Mouse (Mus musculus) liver, postnatal 0 days (tissue): ENCODE measurements around the gene Zfp846. TPM values are rescaled to one million over a fixed set of nuclear protein-coding genes. Genes with fewer than 3 reads are reported as not detected.
"Not testable (repeated sequence)": the region's sequence is repeated elsewhere in the genome, so short reads cannot be mapped to it uniquely, and the experiment has no call there.

ENCODE experiments used
- ATAC-seq: fragments of 200-750 bp; cut with Nextera tagmentation; 2 replicates; pipeline ENCODE4 v1.8.0; 2017; ENCODE audit warnings: mild to moderate bottlenecking, moderate library complexity
- DNase-seq: peaks from one replicate; pipeline ENCODE4 v3.0.0-alpha.2; 2016
- H3K27ac ChIP-seq: fragments of 300-500 bp; sonication (generic); 2 replicates; pipeline ENCODE4 v1.5.1; 2014; ENCODE audit warnings: antibody characterized with exemption, moderate library complexity, mild to moderate bottlenecking, low read depth
- H3K27me3 ChIP-seq: fragments of 300-500 bp; sonication (generic); 2 replicates; pipeline ENCODE4 v1.6.1; 2014; ENCODE audit warnings: low read length, control low read depth, mixed read lengths; ENCODE audit not compliant: insufficient read depth
- H3K36me3 ChIP-seq: fragments of 300-500 bp; sonication (generic); replicated peaks from 2 replicates; pipeline ENCODE4 v1.6.1; 2014; ENCODE audit warnings: mild to moderate bottlenecking, control low read depth, low read length, moderate library complexity, mixed read lengths; ENCODE audit not compliant: insufficient read depth
- H3K4me1 ChIP-seq: fragments of 300-500 bp; sonication (generic); 2 replicates; pipeline ENCODE4 v1.6.1; 2014; ENCODE audit warnings: antibody characterized with exemption, mild to moderate bottlenecking, control low read depth; ENCODE audit not compliant: insufficient read depth
- H3K4me2 ChIP-seq: fragments of 300-500 bp; sonication (generic); 2 replicates; pipeline ENCODE4 v1.6.1; 2014; ENCODE audit warnings: low read depth, mild to moderate bottlenecking, low read length, moderate library complexity, mixed read lengths
- H3K4me3 ChIP-seq: fragments of 300-500 bp; sonication (generic); 2 replicates; pipeline ENCODE4 v1.5.1; 2014; ENCODE audit warnings: low read depth, low read length
- H3K9ac ChIP-seq: fragments of 300-500 bp; sonication (generic); replicated peaks from 2 replicates; pipeline ENCODE4 v1.6.1; 2014; ENCODE audit warnings: mild to moderate bottlenecking, moderate library complexity
- H3K9me3 ChIP-seq: fragments of 300-500 bp; sonication (generic); 2 replicates; pipeline ENCODE4 v1.6.1; 2016; ENCODE audit warnings: mild to moderate bottlenecking, control low read depth, low read length, mixed read lengths
- CTCF ChIP-seq: sonication (generic); IDR thresholded peaks from 2 replicates; pipeline ENCODE4 v1.5.1; 2016; ENCODE audit warnings: antibody characterized with exemption, low read depth
- EP300 ChIP-seq: IDR thresholded peaks from 2 replicates; pipeline ENCODE4 v1.6.1; 2016; ENCODE audit warnings: antibody characterized with exemption, low read depth, mild to moderate bottlenecking
- WGBS: fragments of 180-500 bp; shearing (Covaris S2); extraction: QIAGEN DNeasy Blood & Tissue Kit; methylation state at CpG from one replicate; pipeline ENCODE4 v1.1.7; 2014; ENCODE audit not compliant: insufficient replicate concordance; 5-methylcytosine and 5-hydroxymethylcytosine counted together
- polyA plus RNA-seq: library from polyadenylated mRNA; unstranded; fragments of >200 nt; fragmentation: Nextera tagmentation; extraction: Ambion mirVana; gene quantifications from 2 replicates; pipeline ENCODE4 v1.2.1, GENCODE M21; 2015

Zfp846 gene
- polyA plus RNA-seq, 1 experiment from 2014 or later: 2.1 TPM

DNA sequence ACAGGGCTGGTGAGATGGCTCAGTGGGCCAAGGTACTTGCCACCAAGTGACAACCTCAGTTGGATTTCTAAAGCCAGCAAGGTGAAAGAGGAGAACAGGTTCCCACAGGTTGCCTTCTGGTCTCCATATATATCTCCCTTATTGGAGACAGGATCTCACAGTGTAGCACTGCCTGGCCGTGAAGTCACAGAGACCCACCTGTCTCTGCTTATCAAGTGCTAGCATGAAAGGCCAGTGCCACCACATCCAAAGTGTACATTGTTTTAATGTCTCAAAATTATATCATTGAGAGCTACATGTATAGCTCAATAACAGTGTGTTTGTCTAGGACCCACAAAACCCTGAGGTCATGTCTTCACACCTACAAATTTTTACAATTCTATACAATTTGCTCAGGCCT lies 25.2 kb downstream of the Zfp846 start:
- Histone ChIP-seq H3K27ac (no peak overlapping the region), H3K9ac (no peak overlapping the region), H3K27me3 (no peaks in the 10 kb centered on the region), H3K4me3 (peak overlapping the region; percentile 63; the same call in 1 of the 2 replicates), H3K4me1 (peaks cover 4% of the 10 kb centered on the region), H3K36me3 (no peaks in the 10 kb centered on the region), H3K4me2 (no peak overlapping the region), H3K9me3 (no peaks in the 10 kb centered on the region)
- TF ChIP-seq CTCF (no peak), EP300 (no peak)
- DNase-seq (no peak), ATAC-seq (no peak)
- 87% methylated on average over 1 of the region's 1 CpGs for WGBS

GRCm38 (mm10) chr9:20607100-20607974 lies 26.2 kb downstream of the Zfp846 start:
- Histone ChIP-seq H3K4me2 (peak overlapping the region; percentile 87), H3K27ac (peak overlapping the region; percentile 97), H3K4me1 (peaks cover 4% of the 10 kb centered on the region), H3K36me3 (no peaks in the 10 kb centered on the region), H3K4me3 (peak overlapping the region; percentile 63), H3K27me3 (no peaks in the 10 kb centered on the region), H3K9ac (peak overlapping the region; percentile 77), H3K9me3 (no peaks in the 10 kb centered on the region)
- peak; percentile 88 for DNase-seq
- WGBS: under 1% methylated on average over 57 of the region's 57 CpGs
- no peak for TF ChIP-seq CTCF
- no peak for TF ChIP-seq EP300
- peak; percentile 93 for ATAC-seq

GRCm38 (mm10) chr9:20609831-20610464 lies 28.9 kb downstream of the Zfp846 start:
- no peak overlapping the region for H3K9ac ChIP-seq
- no peak overlapping the region for H3K27ac ChIP-seq
- ATAC-seq: no peak
- no peak overlapping the region for H3K4me3 ChIP-seq
- H3K27me3 ChIP-seq: no peaks in the 10 kb centered on the region
- H3K9me3 ChIP-seq: no peaks in the 10 kb centered on the region
- H3K36me3 ChIP-seq: no peaks in the 10 kb centered on the region
- H3K4me2 ChIP-seq: no peak overlapping the region
- no peak for DNase-seq
- TF ChIP-seq EP300: no peak
- TF ChIP-seq CTCF: no peak
- H3K4me1 ChIP-seq: peaks cover 4% of the 10 kb centered on the region
- WGBS: 75% methylated on average over 5 of the region's 5 CpGs

DNA sequence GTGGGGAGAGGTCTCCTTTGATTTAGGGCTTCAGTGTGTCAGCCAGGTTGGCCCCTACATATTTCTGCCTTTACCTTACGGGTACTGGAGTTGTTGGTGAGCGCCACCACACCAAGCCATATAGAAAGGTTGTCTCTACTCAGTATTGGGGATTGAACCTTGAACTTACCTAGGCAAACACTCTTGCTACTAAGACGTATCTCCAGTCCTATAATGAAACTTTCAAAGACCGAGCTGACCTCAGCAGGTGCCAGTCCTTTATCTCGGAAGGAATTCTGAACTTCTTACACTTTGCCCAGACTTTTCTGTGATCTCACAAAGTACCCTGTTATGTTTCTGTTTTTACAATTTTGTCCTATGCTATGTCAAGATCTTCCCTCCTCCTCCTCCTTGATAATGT lies 30.9 kb downstream of the Zfp846 start:
- no peak overlapping the region for H3K4me2 ChIP-seq
- ATAC-seq (no peak), DNase-seq (no peak)
- peaks cover 1% of the 10 kb centered on the region for H3K4me1 ChIP-seq
- no peaks in the 10 kb centered on the region for H3K9me3 ChIP-seq
- WGBS: 73% methylated on average over 5 of the region's 5 CpGs
- H3K4me3 ChIP-seq: no peak overlapping the region
- no peak overlapping the region for H3K9ac ChIP-seq
- no peaks in the 10 kb centered on the region for H3K36me3 ChIP-seq
- TF ChIP-seq CTCF (no peak), EP300 (no peak)
- no peak overlapping the region for H3K27ac ChIP-seq
- no peaks in the 10 kb centered on the region for H3K27me3 ChIP-seq

DNA sequence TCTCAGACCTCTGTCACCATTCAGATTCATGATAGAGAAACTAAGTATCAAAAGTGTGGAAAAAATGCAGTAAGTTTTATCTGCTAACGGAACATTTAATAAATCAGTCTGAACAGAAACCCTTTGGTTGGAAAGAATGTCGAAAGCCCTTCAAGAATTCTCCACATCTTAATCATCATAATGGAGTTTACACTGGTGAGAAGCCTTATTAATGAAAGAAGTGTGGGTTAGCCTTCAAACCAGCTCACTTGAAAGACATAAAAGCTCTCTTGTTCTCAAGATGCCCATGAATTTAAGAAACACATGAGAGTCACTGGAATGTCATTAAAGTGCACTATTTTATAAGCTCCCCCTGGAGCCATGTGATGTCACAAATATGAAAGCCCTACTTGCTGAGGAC lies 35.6 kb downstream of the Zfp846 start:
- ATAC-seq (no peak), DNase-seq (no peak)
- Histone ChIP-seq H3K4me2 (no peak overlapping the region), H3K9me3 (no peaks in the 10 kb centered on the region), H3K27ac (no peak overlapping the region), H3K27me3 (no peaks in the 10 kb centered on the region), H3K4me3 (no peak overlapping the region), H3K9ac (no peak overlapping the region), H3K4me1 (no peaks in the 10 kb centered on the region), H3K36me3 (no peaks in the 10 kb centered on the region)
- no peak for TF ChIP-seq CTCF
- no peak for TF ChIP-seq EP300
- WGBS: 84% methylated on average over 2 of the region's 2 CpGs

DNA sequence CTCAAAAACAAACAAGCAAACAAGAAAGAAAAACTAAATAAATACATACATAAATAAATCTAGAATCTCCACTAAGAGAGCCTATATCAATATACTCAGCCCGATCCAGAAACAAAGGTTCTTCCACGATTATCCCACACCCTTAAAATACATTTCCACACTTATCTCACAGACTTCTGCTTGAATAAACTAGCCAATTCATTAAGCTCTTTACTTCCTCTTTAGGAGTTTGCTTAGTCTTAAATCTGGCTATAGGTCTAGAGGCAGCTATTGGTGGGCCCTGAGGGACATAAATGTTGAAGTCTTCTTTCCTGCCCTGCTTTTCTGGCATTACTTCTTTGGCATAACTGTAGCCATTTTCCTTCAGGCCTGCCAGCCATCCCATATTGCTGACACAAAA lies 50.2 kb downstream of the Zfp846 start:
- Histone ChIP-seq H3K27ac (no peak overlapping the region), H3K9me3 (no peaks in the 10 kb centered on the region), H3K36me3 (0 out of 2 replicates have a peak, but pooled peaks cover 2% of the 10 kb centered on the region), H3K4me2 (no peak overlapping the region), H3K4me1 (no peaks in the 10 kb centered on the region), H3K9ac (no peak overlapping the region), H3K27me3 (no peaks in the 10 kb centered on the region), H3K4me3 (no peak overlapping the region)
- ATAC-seq (no peak), DNase-seq (no peak)
- 76% methylated on average over 2 of the region's 2 CpGs for WGBS
- no peak for TF ChIP-seq EP300
- no peak for TF ChIP-seq CTCF

- DNase-seq, H3K9ac ChIP-seq, H3K4me1 ChIP-seq, H3K27me3 ChIP-seq, H3K4me3 ChIP-seq, H3K9me3 ChIP-seq, H3K4me2 ChIP-seq: not testable (repeated sequence)
- Histone ChIP-seq H3K36me3 (peaks cover 26% of the 10 kb centered on the region), H3K27ac (peak overlapping the region; percentile 69)
- ATAC-seq: peak; percentile 18; the same call in 1 of the 2 replicates
- 80% methylated on average over 8 of the region's 8 CpGs for WGBS
These were observed 54.6 kb downstream of the Zfp846 start for GRCm38 (mm10) chr9:20635676-20636075.
